Mouse (Mus musculus): ENCODE measurements around the gene Dlgap4. TPM values are rescaled to one million over a fixed set of nuclear protein-coding genes. Genes with fewer than 3 reads are reported as not detected.

Dlgap4 gene
- polyA plus RNA-seq, 1 experiment from 2014 or later: 317 TPM

- H3K27ac ChIP-seq (replicated peaks): no peak overlapping the region
- H3K4me2 ChIP-seq (replicated peaks): no peak overlapping the region
- H3K36me3 ChIP-seq: no peaks in the 10 kb centered on the region
- no peak for ATAC-seq (replicated peaks)
- WGBS: 77% methylated on average over 4 of the region's 4 CpGs
- no peaks in the 10 kb centered on the region for H3K27me3 ChIP-seq
- no peaks in the 10 kb centered on the region for H3K9me3 ChIP-seq
- peaks cover 14% of the 10 kb centered on the region for H3K4me1 ChIP-seq
- no peak overlapping the region for H3K4me3 ChIP-seq
- no peak overlapping the region for H3K9ac ChIP-seq (replicated peaks)
Measured at GRCm38 (mm10) chr2:156686754-156687153, 73.2 kb downstream of the Dlgap4 start.

GRCm38 (mm10) chr2:156688604-156689003 lies 75.1 kb downstream of the Dlgap4 start:
- H3K4me1 ChIP-seq: peaks cover 18% of the 10 kb centered on the region
- H3K9me3 ChIP-seq: no peaks in the 10 kb centered on the region
- WGBS: under 1% methylated on average over 14 of the region's 14 CpGs
- no peak overlapping the region for H3K27ac ChIP-seq (replicated peaks)
- H3K9ac ChIP-seq (replicated peaks): no peak overlapping the region
- peak overlapping the region; percentile 19 for H3K4me2 ChIP-seq (replicated peaks)
- no peak overlapping the region for H3K4me3 ChIP-seq
- H3K36me3 ChIP-seq: no peaks in the 10 kb centered on the region
- 0 out of 2 replicates have a peak, but pooled peaks have one; percentile 17 for ATAC-seq (replicated peaks)
- H3K27me3 ChIP-seq: no peaks in the 10 kb centered on the region

DNA sequence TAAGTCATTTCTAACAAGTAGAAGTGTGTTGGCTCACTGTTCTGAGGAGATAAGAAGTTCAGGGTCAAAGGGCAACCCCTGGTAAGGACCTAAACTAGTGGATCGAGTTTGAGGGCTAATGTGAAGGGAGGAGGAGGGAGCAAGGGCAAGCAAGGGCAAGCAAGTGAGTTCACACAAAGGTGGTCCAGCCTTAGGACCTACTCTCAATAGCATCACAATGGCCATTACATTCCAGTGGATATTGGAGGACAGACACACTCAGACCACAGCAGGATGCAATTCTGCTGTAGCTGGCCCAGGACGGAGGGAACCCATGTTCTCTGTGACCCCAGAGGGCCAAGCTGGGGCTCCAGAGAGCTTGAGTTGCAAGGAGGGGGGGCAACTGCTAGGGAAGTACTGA lies 77.3 kb downstream of the Dlgap4 start:
- H3K4me2 ChIP-seq (replicated peaks): no peak overlapping the region
- 44% methylated on average over 2 of the region's 2 CpGs for WGBS
- no peaks in the 10 kb centered on the region for H3K9me3 ChIP-seq
- peaks cover 18% of the 10 kb centered on the region for H3K4me1 ChIP-seq
- H3K9ac ChIP-seq (replicated peaks): no peak overlapping the region
- no peaks in the 10 kb centered on the region for H3K36me3 ChIP-seq
- H3K27ac ChIP-seq (replicated peaks): no peak overlapping the region
- no peak overlapping the region for H3K4me3 ChIP-seq
- H3K27me3 ChIP-seq: no peaks in the 10 kb centered on the region
- ATAC-seq (replicated peaks): no peak

DNA sequence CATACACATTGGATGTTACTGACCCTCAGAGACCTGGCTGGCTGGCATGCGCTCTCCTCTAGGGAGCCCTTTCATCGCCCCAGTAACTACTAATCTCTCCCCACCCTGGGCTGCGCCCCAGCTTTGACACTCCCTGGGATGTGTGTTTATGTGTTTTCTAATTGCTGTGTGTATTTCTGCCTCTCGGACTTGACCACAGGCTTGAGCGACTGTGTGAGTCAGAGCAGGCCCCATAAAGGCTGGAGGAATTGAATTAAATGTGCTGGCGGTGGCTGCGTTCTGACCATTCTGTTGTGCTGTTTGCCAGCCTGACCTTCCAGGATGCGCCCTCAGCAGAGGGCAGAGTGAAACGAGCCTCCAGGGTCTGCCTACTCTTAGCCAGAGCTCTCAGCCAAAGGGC lies 78.2 kb downstream of the Dlgap4 start:
- 67% methylated on average over 9 of the region's 9 CpGs for WGBS
- H3K4me3 ChIP-seq: no peak overlapping the region
- H3K27ac ChIP-seq (replicated peaks): no peak overlapping the region
- no peaks in the 10 kb centered on the region for H3K36me3 ChIP-seq
- H3K27me3 ChIP-seq: no peaks in the 10 kb centered on the region
- H3K4me1 ChIP-seq: peaks cover 18% of the 10 kb centered on the region
- no peak overlapping the region for H3K9ac ChIP-seq (replicated peaks)
- no peak overlapping the region for H3K4me2 ChIP-seq (replicated peaks)
- ATAC-seq (replicated peaks): no peak
- no peaks in the 10 kb centered on the region for H3K9me3 ChIP-seq

DNA sequence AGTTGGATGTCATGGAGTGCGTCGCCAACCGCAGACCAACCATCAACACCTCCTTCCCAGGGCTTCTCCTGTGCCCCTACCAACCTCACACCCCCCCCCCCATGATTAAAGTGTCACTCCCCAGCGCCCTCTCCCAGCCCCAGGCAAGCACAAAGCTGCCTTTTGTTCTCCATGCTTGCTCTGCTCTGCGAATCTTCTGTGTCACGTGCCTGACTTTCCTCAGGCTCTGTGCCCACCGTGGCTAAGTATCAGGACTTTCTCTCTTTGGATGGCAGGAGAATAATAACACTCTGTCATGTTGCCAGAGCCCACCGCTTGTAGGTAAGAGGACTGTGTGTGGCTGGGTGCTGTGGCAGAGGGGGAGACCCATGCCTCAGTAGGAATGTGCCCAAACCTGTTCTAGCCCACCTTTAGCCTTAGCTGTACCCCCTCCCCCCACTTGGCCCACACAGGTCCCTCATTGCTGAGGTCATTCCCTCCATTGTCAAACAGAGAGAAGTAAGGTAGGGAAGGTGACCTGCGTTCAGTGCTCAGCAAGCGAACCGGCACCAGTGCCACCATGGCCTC lies 79.8 kb downstream of the Dlgap4 start:
- no peak overlapping the region for H3K4me3 ChIP-seq
- ATAC-seq (replicated peaks): no peak
- H3K4me2 ChIP-seq (replicated peaks): no peak overlapping the region
- no peaks in the 10 kb centered on the region for H3K9me3 ChIP-seq
- H3K4me1 ChIP-seq: peaks cover 29% of the 10 kb centered on the region
- WGBS: 45% methylated on average over 11 of the region's 11 CpGs
- H3K36me3 ChIP-seq: no peaks in the 10 kb centered on the region
- no peak overlapping the region for H3K27ac ChIP-seq (replicated peaks)
- H3K9ac ChIP-seq (replicated peaks): no peak overlapping the region
- H3K27me3 ChIP-seq: no peaks in the 10 kb centered on the region

DNA sequence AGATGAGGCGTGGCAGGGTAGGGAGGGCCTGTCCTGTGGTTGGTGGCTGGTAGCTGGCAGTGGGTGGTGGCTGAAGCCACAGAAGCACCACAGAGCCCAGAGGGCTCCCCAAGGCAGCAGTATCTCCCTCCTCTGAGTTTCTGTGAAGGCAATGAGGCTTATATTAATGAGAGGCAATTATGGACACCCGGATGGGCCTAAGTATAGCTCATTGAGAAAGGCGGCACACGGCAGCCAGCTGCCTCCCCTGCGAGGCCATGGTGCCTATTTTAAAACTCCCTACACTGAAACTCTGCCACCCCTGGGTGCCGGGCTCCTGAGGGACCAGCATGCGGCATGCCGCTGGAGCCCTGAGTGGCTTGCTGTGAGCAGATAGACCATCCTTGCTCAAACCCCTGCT lies 83.8 kb downstream of the Dlgap4 start:
- Histone ChIP-seq H3K4me2 (replicated peaks) (no peak overlapping the region), H3K4me1 (peaks cover 18% of the 10 kb centered on the region), H3K27me3 (no peaks in the 10 kb centered on the region), H3K4me3 (no peak overlapping the region), H3K27ac (replicated peaks) (peak overlapping the region; percentile 3; the same call in 1 of the 2 replicates), H3K9me3 (no peaks in the 10 kb centered on the region), H3K9ac (replicated peaks) (no peak overlapping the region), H3K36me3 (no peaks in the 10 kb centered on the region)
- no peak; the same call in 1 of the 2 replicates for ATAC-seq (replicated peaks)
- 45% methylated on average over 8 of the region's 8 CpGs for WGBS

DNA sequence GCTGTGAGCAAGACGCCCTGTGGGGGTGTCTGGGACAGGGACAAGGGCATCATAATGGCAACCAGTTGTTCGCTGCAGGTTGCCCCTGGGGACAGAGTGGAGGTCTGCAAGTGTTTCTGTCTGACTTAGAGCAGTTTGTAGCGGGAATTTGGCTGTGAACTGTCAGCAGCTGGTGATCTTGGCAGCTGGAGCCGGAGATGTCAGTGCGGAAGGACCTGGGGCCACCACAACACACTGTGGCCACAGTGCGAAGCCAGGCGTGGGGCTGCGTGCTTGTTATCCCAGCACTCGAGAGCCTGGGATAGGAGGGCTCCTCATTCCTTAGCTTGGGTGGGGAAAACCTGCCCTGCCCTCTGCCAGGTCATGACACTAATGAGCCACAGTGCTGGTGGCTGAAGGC lies 84.7 kb downstream of the Dlgap4 start:
- WGBS: 73% methylated on average over 9 of the region's 9 CpGs
- H3K27me3 ChIP-seq: no peaks in the 10 kb centered on the region
- H3K27ac ChIP-seq (replicated peaks): no peak overlapping the region
- ATAC-seq (replicated peaks): no peak
- H3K4me2 ChIP-seq (replicated peaks): no peak overlapping the region
- H3K4me1 ChIP-seq: peaks cover 18% of the 10 kb centered on the region
- H3K9ac ChIP-seq (replicated peaks): no peak overlapping the region
- no peaks in the 10 kb centered on the region for H3K36me3 ChIP-seq
- H3K4me3 ChIP-seq: no peak overlapping the region
- H3K9me3 ChIP-seq: no peaks in the 10 kb centered on the region

DNA sequence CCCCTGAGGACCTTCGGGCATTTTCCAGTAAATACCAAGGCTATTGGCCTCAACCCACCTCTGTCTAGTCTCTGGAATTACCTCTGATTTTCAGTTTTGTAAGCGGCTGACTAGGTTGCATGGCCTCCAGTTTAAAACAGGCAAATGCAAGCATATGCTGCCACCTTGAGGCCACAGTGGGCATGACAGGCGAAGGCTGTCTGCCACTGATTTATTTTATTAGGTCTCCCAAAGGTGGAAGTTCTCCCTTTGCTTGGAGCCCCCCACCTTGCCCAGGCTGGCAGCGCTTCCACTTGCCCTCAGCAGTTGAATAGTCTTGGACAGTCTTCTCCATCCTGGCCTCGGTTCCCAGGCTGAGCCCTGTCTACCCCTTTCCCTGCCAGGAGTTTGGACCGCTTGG lies 92.0 kb downstream of the Dlgap4 start:
- Histone ChIP-seq H3K27me3 (no peaks in the 10 kb centered on the region), H3K27ac (replicated peaks) (no peak overlapping the region), H3K4me3 (no peak overlapping the region), H3K4me1 (no peaks in the 10 kb centered on the region), H3K4me2 (replicated peaks) (no peak overlapping the region), H3K9me3 (no peaks in the 10 kb centered on the region), H3K9ac (replicated peaks) (no peak overlapping the region), H3K36me3 (no peaks in the 10 kb centered on the region)
- WGBS: 22% methylated on average over 6 of the region's 6 CpGs
- peak; percentile 72; the same call in 1 of the 2 replicates for ATAC-seq (replicated peaks)

DNA sequence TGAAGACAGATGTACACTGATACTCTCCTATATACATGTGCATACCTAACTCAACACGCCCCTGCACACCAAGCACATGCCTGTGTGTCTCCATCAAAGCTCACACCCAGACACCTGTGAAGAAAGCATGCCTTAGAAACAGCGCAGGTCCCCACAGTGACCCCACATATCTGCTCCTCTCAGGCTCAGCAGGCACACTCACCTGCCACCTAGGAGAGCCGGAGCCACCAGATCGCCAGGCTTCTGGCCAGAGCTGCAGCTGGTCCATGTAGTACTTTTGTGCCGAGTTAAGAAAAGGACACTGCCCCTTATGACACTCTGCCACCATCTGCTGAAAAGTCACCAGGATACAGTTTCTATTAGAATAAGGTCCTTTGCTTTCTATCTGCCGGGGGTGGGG lies 103.2 kb downstream of the Dlgap4 start:
- H3K9me3 ChIP-seq: no peaks in the 10 kb centered on the region
- no peak overlapping the region for H3K9ac ChIP-seq (replicated peaks)
- peaks cover 32% of the 10 kb centered on the region for H3K4me1 ChIP-seq
- no peaks in the 10 kb centered on the region for H3K36me3 ChIP-seq
- no peak overlapping the region for H3K4me2 ChIP-seq (replicated peaks)
- ATAC-seq (replicated peaks): no peak
- no peak overlapping the region for H3K4me3 ChIP-seq
- 79% methylated on average over 6 of the region's 6 CpGs for WGBS
- H3K27ac ChIP-seq (replicated peaks): peak overlapping the region; percentile 85
- H3K27me3 ChIP-seq: no peaks in the 10 kb centered on the region

- Histone ChIP-seq H3K4me3 (no peak overlapping the region), H3K36me3 (no peaks in the 10 kb centered on the region), H3K27ac (replicated peaks) (peak overlapping the region; percentile 85), H3K9ac (replicated peaks) (peak overlapping the region; percentile 25), H3K4me1 (peaks cover 38% of the 10 kb centered on the region), H3K9me3 (no peaks in the 10 kb centered on the region), H3K4me2 (replicated peaks) (peak overlapping the region; percentile 20), H3K27me3 (no peaks in the 10 kb centered on the region)
- 17% methylated on average over 17 of the region's 17 CpGs for WGBS
- no peak for ATAC-seq (replicated peaks)
Measured at GRCm38 (mm10) chr2:156717320-156718281, 104.1 kb downstream of the Dlgap4 start.

DNA sequence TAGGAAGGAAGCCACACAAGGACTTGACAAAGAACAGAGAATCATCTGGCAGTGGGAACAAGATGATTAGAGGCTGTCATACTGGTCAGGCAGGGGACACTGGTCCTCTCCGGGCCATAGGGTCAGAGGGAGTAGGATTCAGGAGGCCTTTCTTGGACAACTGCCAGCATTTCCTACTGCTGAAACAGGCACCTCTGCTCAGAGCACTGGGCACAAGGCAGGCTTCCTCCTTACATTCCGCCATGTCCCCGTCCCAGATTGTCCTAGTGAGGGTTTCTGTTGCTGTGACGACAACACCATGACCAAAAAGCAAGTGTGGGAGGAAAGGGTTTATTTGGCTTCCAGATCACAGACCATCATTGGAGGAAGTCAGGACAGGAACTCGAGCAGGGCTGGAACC lies 105.3 kb downstream of the Dlgap4 start:
- Histone ChIP-seq H3K9me3 (no peaks in the 10 kb centered on the region), H3K9ac (replicated peaks) (no peak overlapping the region), H3K4me1 (peaks cover 49% of the 10 kb centered on the region), H3K4me3 (no peak overlapping the region), H3K36me3 (no peaks in the 10 kb centered on the region), H3K27me3 (no peaks in the 10 kb centered on the region), H3K27ac (replicated peaks) (0 out of 2 replicates have a peak overlapping the region, but pooled peaks have one; percentile 7), H3K4me2 (replicated peaks) (no peak overlapping the region)
- ATAC-seq (replicated peaks): no peak
- 73% methylated on average over 5 of the region's 5 CpGs for WGBS

DNA sequence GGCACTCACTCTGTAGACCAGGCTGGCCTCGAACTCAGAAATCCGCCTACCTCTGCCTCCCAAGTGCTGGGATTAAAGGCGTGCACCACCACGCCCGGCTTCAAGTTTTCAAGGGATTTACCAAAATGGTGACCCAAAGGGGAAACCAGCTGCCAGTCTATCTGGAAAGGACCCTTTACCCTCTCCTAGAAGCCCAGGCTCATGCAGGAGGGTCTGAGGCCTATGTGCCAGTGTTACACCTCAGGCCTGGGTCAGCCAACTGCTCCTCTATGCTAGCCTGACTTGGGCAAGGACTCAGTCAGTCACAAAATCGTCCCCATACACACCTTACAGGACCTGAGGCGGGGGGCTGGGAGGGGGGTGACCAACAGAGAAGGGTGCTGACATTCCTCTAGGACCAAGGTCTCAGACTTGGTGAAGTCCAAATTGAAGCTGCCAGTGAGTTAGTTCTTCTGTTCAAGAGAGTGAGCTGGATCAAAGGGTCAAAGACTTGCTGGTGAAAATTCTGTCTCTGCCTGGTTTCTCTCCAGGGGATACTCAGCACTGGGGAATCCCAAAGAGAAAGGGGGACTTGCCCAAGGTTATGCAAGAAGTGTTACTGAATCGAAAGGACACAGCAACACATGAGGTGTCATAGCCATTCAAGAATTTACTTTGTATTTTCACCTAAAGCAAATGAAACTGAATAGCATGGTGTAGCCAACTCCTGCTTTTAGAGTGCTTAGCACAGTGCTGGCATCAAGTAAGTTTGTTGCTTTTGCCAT lies 106.2 kb downstream of the Dlgap4 start:
- Histone ChIP-seq H3K9me3 (no peaks in the 10 kb centered on the region), H3K36me3 (no peaks in the 10 kb centered on the region), H3K27ac (replicated peaks) (peak overlapping the region; percentile 94), H3K4me3 (peak overlapping the region; percentile 99), H3K4me2 (replicated peaks) (peak overlapping the region; percentile 78), H3K27me3 (no peaks in the 10 kb centered on the region), H3K9ac (replicated peaks) (peak overlapping the region; percentile 100), H3K4me1 (peaks cover 58% of the 10 kb centered on the region)
- no peak for ATAC-seq (replicated peaks)
- 88% methylated on average over 8 of the region's 8 CpGs for WGBS

Measured in forebrain, embryonic 15.5 days (tissue).